Mouse (Mus musculus) urinary bladder, postnatal 36 days (tissue): ENCODE data around the gene Fbxo2.
A peak's percentile ranks its signal among the peaks of the same experiment; 100 is the strongest.
"Not testable (repeated sequence)": the region's sequence is repeated elsewhere in the genome, so short reads cannot be mapped to it uniquely, and the experiment has no call there.

Experiments used
- DNase-seq, 2 experiments: peaks; one replicate each; pipeline ENCODE4 v3.0.0; 2022; ENCODE audit warnings: low spot score in 2 of 2, mixed read lengths in 1 of 2

Gene Fbxo2

DNA sequence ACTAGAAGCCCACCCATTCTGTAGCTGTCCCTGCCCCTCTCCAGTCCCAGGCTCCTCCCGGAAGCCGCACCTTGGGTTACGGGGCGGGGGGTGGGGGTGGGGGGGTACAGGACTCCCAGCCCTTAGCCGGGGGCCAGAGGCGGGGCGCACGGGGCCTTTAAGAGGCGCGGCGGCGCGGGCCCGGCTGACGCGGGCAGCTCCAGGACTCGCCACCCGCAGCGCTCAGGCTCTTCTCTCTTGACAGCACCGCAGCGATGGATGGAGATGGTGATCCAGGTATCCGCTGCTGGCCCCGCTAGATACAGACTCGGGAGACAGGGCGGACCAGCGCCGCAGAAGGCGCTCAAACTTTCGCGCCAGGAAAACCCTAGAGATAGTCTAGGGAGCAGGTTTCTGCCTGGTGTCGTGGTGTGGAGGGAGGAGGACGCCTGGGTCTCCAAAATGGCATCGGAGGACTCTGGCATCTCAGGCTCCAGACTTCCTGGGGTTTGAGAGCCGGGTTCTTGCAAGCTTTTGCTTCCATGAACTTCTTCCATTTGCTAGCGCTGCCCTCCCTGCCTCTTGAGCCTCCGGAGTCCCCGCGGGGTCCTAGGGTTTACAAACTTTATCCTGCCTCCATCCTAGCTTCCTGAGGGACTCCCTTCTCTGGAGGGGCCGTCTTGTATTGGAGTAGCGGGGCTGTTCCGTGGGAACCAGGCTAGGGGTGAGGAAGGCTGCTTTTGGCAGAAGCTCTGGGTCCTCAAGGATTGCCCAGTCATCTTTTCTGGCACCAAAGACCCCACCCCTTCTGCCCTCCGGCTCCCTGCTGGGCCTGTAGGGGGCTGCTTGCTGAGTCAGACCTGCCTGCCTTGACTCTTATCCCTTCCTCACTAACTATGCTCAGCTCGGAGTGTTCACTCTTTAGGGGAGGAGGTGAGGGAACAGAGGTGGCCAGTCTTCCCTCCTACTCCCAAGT lies at the start of gene Fbxo2, which contains the start of gene Fbxo44:
Gene Fbxo2, plus strand, starts transcription at position 186 of the 955 bp plus-strand sequence.
Gene Fbxo44, minus strand, starts transcription at position 47 of the 955 bp plus-strand sequence.
- DNase-seq, result no peak

DNA sequence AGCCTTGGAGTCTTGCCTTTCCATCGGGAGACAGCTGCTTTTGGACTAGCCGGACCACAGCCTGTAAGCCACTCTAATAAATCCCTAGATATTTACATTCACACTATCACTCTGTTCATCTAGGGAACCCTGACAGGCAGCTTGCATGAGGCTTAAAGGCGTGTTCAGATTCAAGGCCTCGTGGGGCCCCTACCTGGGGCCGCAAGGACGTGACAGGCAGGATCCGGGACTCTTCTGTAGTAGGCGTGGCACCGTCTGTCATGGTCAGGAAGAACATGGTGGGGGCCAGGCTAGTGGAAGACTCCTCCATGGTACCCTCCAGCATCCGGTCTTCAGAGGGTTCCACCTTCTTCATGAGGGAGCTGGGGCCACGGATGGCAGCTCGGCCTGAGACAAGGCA lies 47.9 kb upstream of the Fbxo2 start:
- no peak for DNase-seq

DNA sequence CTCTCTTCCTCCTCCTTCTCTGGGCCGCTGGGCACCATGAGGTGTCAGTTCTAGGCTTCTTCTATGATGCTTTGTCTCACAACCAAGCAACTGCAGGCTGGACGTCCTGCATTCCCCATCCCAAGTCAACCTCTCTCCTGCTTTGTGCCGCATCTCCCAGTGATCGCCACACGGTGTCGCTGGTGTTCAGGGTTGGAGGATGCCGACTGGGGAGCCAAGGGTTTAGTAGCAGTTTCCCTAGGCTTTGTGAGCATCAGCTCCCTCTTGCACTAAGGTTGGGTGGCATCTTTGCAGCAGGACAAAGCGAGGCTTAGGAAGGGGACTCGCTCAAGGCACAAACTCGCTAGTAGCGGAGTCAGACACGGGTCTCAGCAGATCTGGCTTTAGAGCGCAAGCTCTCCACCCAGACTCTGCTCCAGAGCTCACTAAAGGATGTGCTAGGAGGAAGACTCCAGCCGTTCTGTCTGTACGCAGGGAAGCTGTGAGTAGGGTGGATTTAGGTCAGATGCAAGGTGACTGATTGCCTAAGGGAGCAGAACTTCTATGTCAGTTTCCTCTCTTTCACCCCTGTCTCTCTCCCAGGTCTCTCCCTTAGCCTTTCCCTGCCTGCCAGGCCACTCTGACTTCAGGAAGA lies 45.5 kb upstream of the Fbxo2 start:
- peak; percentile 72 to 87 for DNase-seq

DNA sequence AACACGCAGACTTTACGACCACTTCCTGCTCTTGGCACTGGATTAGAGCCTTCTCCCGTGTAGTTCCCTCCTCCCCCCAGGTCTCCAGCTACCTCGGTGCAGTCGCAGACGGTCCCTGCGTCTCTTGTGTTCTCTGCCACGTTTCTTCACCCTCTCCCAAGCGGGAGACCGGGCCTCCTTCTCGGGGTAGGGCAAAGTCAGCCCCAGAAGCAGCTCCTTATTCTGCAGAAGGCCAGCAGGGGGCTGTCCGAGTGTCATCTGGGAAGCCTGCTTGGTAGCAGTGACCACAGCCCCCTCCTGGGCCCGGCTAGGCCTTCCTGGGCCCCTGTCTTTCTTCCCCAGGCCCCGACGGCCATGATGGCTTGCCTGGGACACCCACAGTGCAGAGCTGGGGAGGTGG lies 45.0 kb upstream of the Fbxo2 start:
- peak in 1 of 2 experiments; percentile 34 for DNase-seq

GRCm38 (mm10) chr4:148116657-148117056 lies 43.8 kb upstream of the Fbxo2 start:
- DNase-seq, result no peak

DNA sequence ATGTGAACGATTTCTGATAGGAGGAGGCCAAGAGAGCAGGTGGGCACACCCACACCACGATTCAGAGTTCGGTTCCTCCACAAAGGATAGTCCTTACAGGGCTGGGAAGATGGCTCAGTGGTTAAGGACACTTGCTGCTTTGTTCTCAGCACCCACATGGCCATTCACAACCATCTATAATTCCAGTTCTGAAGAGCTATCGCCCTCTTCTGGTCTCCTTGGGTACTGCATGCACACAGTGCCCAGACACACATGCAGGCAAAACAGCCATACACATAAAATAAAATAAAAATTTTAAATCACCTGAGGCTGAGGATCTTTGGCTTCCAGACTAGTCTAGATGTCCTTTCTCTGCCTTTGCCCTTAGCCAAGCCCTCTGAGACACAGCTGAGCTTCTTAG lies 43.0 kb upstream of the Fbxo2 start:
- no peak for DNase-seq

DNA sequence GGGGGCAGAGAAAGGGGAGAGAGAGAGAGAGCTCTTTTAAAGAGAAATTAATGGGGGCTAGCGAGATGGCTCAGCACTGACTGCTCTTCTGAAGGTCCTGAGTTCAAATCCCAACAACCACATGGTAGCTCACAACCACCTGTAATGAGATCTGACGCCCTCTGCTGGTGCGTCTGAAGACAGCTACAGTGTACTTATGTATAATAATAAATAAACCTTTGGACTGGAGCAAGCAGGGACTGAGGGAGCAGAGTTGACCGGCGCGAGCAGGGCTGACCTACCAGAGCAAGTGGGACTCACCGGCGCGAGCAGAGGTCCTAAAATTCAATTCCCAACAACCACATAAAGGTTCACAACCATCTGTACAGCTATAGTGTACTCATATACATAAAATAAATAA lies 40.8 kb upstream of the Fbxo2 start:
- not testable (repeated sequence) for DNase-seq

DNA sequence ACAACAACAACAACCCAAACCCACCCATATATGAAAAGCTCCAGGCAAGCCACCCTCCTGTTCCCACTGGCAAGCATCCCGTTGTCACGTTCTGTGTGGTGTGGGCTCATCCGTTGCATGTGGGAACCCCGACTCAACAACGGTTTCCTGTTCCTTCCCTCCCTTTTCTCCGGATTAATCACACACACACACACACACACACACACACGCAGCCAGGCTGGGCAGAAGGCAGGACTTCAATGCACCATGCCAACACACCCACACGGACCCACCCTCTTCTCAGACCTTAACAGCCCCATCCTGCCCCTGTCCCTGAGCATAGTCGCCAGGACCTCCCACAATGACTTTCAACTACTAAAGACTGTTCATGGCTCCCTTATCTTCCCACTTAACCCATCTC lies 39.9 kb upstream of the Fbxo2 start:
- DNase-seq, result no peak

GRCm38 (mm10) chr4:148121362-148121761 lies 39.1 kb upstream of the Fbxo2 start:
- no peak for DNase-seq

DNA sequence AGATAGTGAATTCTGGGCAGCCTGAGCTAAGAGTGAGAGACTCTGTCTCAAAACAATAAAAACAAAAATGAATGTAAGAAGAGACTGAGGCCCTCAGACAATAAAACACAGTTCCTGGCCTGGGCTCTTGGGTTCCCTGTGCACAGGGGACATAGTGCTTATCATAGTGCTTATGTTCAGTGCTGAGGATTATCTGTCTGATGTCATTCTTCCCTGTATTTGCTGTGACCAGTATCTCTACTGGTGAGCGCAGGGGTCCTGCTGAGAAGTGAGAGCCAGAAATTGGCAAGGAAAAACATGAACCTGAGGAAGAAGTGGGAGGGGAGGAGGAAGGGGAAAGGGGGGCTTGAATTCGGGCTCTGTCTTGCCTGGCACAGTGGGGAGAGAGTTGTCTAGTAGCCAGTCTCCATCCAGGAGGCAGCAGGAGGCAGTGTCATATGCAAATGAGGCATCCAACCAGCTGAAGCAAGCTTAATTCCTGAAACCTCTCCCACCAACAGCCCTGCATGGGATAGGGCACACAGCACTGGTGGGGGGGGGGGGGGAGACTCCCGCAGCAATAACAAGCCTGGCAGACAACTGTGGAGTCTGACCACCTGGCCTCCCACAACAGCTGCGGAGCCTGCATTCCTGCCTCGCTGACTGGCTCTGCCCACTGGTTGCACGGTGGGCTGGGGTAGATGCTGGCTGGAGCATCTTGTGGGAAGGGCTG lies 38.3 kb upstream of the Fbxo2 start:
- no peak for DNase-seq

- DNase-seq, result no peak
Observed at GRCm38 (mm10) chr4:148122694-148123066, 37.7 kb upstream of the Fbxo2 start.

DNA sequence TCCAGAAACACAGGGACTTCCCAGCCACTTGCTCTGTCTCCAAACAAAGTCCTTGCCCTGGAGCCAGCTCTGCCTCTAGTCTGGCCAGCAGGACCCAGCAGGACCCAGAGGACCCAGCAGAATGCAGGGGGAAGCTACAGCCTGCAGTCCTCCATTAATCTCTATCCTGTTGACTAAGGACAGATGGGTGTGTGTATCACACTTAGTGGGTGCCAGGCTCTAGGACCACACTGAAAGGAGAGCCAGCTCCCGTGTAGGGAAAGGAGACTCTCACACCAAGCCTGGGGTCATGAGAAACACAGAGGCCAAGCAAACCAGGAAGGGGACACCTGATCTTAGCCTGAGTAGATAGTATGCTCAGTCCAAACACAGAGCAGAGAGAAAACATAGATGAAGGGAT lies 32.2 kb upstream of the Fbxo2 start:
- no peak for DNase-seq

GRCm38 (mm10) chr4:148128672-148129071 lies 31.7 kb upstream of the Fbxo2 start:
- no peak for DNase-seq

DNA sequence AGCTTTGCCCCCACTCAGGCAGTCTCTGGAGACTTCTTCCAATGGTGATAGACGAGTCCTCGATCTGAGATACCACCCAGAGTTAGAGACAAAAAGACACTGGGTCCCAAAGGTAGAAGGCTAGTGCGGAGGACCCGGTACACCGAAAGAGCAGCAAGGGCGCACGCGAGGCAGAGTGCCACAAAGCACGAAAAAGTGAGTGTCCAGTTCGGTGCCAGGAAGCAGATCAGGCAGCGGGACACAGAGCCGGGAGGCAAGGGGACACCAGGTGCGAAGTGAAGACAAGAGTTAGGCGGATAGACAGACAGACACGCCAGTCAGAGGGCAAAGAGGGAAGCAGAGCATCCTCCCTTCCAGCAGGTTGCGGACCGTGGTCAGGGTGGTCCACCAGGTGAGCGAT lies 30.3 kb upstream of the Fbxo2 start, which contains the start of gene Mad2l2:
Gene Mad2l2, plus strand, starts transcription at position 252 of the 400 bp plus-strand sequence.
- no peak for DNase-seq

DNA sequence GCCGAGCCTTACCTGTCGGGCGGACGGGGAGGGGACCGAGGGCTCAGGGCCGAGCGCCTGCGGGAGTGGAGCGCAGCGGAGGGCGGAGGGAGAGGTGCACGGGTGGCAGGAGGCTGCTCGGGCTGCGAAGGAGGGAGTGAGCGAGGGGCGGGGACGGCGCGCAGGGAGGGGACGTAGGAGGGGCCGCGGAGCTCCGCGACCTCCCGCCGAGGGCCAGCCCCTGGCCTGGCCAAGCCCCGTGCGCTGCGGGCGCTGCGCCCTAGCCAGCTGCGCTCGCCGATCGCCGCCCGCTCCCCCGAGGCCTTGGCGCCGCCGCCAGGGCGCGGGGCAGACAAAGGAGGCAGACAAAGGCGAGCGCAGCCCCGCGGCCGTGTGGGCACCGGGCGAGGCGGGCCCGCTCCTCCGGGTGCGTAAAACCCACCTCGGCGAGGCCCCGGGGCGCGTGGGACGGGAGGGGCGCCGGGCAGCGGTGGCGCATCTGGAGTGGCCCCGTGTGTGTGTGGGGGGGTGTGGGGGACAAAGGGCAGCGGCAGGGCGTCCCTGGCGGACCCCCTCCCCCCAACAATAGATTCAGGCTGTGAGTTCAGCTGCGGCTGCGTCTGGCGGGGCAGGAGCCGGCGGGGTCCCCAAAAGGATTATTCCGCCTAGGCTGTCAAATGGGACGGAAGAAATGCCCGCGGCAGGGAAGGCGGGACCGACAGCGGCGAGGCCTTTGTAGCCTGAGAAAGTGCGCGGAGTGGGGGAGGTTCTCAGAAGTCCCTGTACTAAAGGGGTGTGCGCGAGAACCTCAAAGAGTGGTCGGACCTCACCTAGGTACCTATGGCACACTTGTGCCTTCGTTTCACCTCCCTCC lies 29.6 kb upstream of the Fbxo2 start, which contains the start of gene Draxin:
Gene Draxin, minus strand, starts transcription at position 138 of the 853 bp plus-strand sequence.
- DNase-seq, result no peak

GRCm38 (mm10) chr4:148131497-148132081 lies 28.8 kb upstream of the Fbxo2 start:
- no peak for DNase-seq

DNA sequence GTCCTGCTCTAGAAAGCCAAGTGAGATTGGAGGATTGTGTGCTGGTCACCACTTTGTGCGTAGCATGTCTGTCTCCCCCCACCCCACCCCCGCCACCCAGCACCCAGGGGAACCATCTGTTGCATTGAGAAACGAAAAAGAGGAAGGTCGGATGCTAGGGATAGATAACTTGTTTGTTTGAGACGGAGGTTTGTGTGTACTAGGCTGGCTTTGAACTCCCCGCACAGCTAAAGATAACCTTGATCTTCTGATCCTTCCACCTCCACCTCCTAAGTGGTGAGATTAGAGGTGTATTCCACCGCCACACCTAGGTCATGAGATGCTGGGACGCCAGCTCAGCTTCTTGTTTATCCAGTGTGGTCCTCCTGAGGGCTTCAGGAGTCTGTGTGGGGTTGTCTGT lies 25.4 kb upstream of the Fbxo2 start:
- no peak for DNase-seq

GRCm38 (mm10) chr4:148137503-148137902 lies 22.9 kb upstream of the Fbxo2 start:
- DNase-seq, result no peak

- no peak for DNase-seq
Observed at GRCm38 (mm10) chr4:148139767-148140097, 20.7 kb upstream of the Fbxo2 start.

DNA sequence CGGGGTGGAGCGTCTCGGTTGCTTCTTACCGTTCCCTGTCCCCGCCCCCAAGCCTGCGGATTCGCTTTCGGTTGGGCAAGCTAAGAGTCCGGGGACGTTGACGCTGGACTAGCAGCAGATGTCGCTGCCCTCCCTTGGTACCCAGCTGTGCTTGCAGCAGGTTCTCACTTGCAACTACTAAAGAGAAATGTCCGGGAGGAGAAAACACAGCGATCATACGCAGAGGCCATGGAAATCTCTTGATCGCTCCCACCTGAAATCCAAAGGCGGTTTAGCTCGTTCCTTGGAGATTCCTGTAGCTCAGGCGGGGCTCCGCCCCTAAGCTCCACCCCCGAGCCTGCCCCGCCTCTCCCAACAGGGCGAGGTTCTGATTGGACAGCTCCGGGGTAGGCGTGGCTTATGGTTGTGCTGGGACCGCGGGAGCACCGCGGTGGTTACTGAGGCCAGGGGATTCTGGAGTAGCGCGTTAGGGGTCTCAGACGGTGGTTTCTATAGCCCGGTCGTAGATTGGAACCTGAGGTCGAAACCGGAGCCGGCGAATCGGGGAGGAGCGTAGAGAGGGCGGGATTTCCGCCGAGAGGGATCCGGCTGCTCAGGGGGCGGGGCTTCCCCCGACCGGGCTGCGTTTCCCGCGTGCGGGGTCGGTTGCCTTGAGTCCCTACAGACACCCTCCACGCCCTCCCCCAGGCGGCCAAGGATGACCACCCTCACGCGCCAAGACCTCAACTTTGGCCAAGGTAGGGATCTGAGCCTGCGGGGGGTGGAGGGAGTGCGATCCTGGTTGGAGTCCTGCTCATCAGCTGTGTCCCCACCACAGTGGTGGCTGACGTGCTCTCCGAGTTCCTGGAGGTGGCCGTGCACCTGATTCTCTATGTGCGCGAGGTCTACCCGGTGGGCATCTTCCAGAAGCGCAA lies 20.1 kb upstream of the Fbxo2 start:
- peak; percentile 91 to 95 for DNase-seq
